Mouse (Mus musculus) forebrain, embryonic 13.5 days (tissue): ENCODE results near the gene Cox8a. TPM values are rescaled to one million over a fixed set of nuclear protein-coding genes. Genes with fewer than 3 reads are reported as not detected.

Experiments used
- ATAC-seq: fragments of 200-750 bp; cut with Nextera tagmentation; 2 replicates; pipeline ENCODE4 v1.8.0; 2017
- H3K27ac ChIP-seq: fragments of 300-500 bp; sonication (generic); 2 replicates; pipeline ENCODE4 v1.5.1; 2015; ENCODE audit warnings: inconsistent platforms, mild to moderate bottlenecking, moderate library complexity
- H3K27me3 ChIP-seq: fragments of 300-500 bp; sonication (generic); 2 replicates; pipeline ENCODE4 v1.6.1; 2015; ENCODE audit warnings: mild to moderate bottlenecking, inconsistent platforms
- H3K36me3 ChIP-seq: fragments of 300-500 bp; sonication (generic); 2 replicates; pipeline ENCODE4 v1.6.1; 2015; ENCODE audit warnings: mild to moderate bottlenecking, inconsistent platforms; ENCODE audit not compliant: poor library complexity, severe bottlenecking
- H3K4me1 ChIP-seq: fragments of 300-500 bp; sonication (generic); 2 replicates; pipeline ENCODE4 v1.6.1; 2015; ENCODE audit warnings: inconsistent platforms
- H3K4me2 ChIP-seq: fragments of 300-500 bp; sonication (generic); 2 replicates; pipeline ENCODE4 v1.6.1; 2015; ENCODE audit warnings: inconsistent platforms, mild to moderate bottlenecking, moderate library complexity
- H3K4me3 ChIP-seq: fragments of 300-500 bp; sonication (generic); 2 replicates; pipeline ENCODE4 v1.5.1; 2015; ENCODE audit warnings: mild to moderate bottlenecking, inconsistent platforms
- H3K9ac ChIP-seq: fragments of 300-500 bp; sonication (generic); 2 replicates; pipeline ENCODE4 v1.6.1; 2015; ENCODE audit warnings: mild to moderate bottlenecking, inconsistent platforms
- H3K9me3 ChIP-seq: fragments of 300-500 bp; sonication (generic); replicated peaks from 2 replicates; pipeline ENCODE4 v1.6.1; 2016; ENCODE audit warnings: inconsistent platforms
- WGBS: fragments of 180-500 bp; shearing (Covaris S2); methylation state at CpG from one replicate; pipeline ENCODE4 v1.1.7; 2015; 5-methylcytosine and 5-hydroxymethylcytosine counted together
- polyA plus RNA-seq: library from polyadenylated mRNA; unstranded; fragments of >200 nt; fragmentation: Nextera tagmentation; extraction: Ambion mirVana; gene quantifications from 2 replicates; pipeline ENCODE4 v1.2.1, GENCODE M21; 2015

Cox8a gene
- polyA plus RNA-seq, 1 experiment from 2014 or later: 749 TPM

DNA sequence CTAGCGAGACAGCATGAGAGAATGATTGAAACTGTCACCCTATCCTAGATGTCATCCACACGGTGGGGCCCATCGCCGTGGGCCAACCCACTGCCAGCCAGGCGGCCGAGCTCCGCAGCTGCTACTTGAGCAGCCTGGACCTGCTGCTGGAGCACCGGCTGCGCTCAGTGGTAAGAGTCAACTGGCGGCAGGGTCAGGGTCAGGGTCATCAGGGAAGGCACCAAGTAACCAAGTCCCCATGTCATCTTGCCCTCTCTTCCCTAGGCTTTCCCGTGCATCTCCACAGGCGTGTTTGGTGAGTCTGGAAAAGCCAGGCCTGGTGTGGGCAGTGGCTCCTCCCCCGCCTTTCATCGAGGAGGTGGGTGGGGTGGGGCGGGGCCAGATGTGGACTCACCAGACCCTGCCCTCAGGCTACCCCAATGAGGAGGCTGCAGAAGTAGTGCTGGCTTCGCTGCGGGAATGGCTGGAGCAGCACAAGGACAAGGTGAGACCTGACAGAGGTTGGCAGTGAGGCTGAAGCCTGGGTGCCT lies 20.6 kb downstream of the Cox8a start:
- peaks cover 11% of the 10 kb centered on the region for H3K27me3 ChIP-seq
- H3K36me3 ChIP-seq: peaks cover 51% of the 10 kb centered on the region
- H3K9ac ChIP-seq: 0 out of 2 replicates have a peak overlapping the region, but pooled peaks have one; percentile 0
- peak; percentile 10; the same call in 1 of the 2 replicates for ATAC-seq
- no peak overlapping the region for H3K27ac ChIP-seq
- peaks cover 37% of the 10 kb centered on the region for H3K4me1 ChIP-seq
- H3K9me3 ChIP-seq: no peaks in the 10 kb centered on the region
- 15% methylated on average over 17 of the region's 17 CpGs for WGBS
- H3K4me3 ChIP-seq: no peak overlapping the region
- H3K4me2 ChIP-seq: no peak overlapping the region

DNA sequence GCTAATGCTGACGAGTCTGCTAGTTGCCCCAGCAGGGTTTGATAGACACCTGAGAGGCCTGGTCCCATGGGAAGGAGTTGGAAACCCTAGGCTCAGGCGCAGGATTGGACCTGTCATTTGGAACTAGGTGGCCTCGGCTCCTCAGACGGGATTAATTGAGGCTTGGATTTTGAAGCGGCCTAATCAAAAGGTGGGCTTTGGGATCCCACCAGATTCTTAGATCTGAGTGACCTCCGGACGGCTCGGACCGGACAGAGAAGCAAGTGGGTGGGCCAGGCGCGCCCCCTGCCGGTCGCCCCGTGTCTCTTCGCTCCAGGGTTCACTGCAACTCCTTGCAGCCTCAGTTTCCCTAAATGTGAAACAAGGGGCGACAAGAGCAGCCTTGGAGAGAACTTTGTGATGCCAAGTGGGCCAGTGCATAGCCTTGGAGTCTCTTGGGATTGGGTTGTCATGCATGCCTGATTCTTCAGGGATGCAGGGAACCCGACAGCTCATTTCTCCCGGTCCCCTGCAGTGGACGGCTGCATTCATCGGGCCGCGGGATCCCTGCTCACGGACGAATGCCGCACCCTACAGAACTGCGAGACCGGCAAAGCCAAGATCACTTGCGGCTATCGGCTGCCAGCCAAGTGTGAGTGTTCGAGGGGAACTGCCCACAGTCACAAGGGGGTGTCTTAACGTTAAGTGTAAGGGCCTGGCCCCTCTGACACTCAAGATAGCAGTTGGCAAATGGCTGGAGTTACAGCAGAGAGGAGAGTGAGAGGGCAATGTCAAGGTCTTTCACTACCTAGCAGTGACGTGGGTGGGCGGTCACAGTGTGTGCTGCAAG lies 21.3 kb downstream of the Cox8a start:
- no peaks in the 10 kb centered on the region for H3K9me3 ChIP-seq
- WGBS: 15% methylated on average over 33 of the region's 33 CpGs
- no peak overlapping the region for H3K4me2 ChIP-seq
- ATAC-seq: 0 out of 2 replicates have a peak, but pooled peaks have one; percentile 37
- H3K4me3 ChIP-seq: no peak overlapping the region
- H3K27me3 ChIP-seq: peaks cover 17% of the 10 kb centered on the region
- H3K27ac ChIP-seq: no peak overlapping the region
- peaks cover 44% of the 10 kb centered on the region for H3K36me3 ChIP-seq
- H3K9ac ChIP-seq: 0 out of 2 replicates have a peak overlapping the region, but pooled peaks have one; percentile 0
- peaks cover 44% of the 10 kb centered on the region for H3K4me1 ChIP-seq

DNA sequence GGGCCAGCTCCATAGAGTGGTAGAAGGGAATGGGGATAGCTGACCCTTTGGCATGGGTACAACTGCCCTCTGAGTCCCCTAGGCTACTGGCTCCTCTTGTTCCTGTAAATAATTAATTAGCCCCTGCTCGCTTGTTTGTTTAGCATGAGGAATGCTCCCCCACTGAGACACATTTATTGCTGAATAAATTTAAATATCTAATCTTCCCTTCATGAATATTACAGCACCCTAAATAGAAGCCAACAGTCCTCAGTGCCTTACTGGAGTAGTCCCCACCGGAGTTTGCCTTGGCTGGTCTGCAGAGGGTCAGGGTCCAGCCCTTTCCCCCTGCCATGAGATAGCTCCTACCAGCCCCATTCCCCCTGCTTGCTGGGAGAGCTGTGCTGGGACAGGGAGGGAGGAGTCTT lies 24.9 kb downstream of the Cox8a start:
- Histone ChIP-seq H3K36me3 (peaks cover 9% of the 10 kb centered on the region; the same call in 1 of the 2 replicates), H3K4me2 (no peak overlapping the region), H3K27me3 (peaks cover 28% of the 10 kb centered on the region), H3K4me1 (peaks cover 62% of the 10 kb centered on the region), H3K9me3 (no peaks in the 10 kb centered on the region), H3K9ac (peak overlapping the region; percentile 14; the same call in 1 of the 2 replicates), H3K27ac (no peak overlapping the region), H3K4me3 (no peak overlapping the region)
- 24% methylated on average over 2 of the region's 2 CpGs for WGBS
- 0 out of 2 replicates have a peak, but pooled peaks have one; percentile 20 for ATAC-seq

DNA sequence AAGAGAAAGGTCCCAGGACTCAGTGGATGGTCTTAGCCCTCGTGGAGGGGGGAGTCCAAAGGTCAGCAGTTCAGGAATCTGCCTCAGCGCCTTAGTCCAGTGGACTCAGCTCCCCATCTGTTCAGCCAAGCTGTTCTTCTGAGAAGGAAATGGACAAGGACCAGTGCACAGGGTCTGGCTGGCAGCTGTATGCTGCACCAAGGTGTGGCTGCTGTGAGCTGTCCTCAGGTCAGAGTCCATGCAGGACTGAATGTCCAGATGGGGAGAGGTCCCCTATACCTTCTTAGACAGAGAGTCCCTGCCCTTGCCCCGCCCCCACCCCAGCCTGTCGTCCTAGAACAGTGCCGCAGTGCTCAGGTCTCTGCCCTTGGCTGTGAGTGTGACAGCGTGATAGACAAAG lies 25.8 kb downstream of the Cox8a start:
- Histone ChIP-seq H3K27ac (no peak overlapping the region), H3K27me3 (peaks cover 37% of the 10 kb centered on the region), H3K4me2 (no peak overlapping the region), H3K4me1 (peaks cover 59% of the 10 kb centered on the region), H3K9ac (no peak overlapping the region), H3K9me3 (no peaks in the 10 kb centered on the region), H3K36me3 (no peaks in the 10 kb centered on the region), H3K4me3 (no peak overlapping the region)
- ATAC-seq: no peak
- 52% methylated on average over 6 of the region's 6 CpGs for WGBS

DNA sequence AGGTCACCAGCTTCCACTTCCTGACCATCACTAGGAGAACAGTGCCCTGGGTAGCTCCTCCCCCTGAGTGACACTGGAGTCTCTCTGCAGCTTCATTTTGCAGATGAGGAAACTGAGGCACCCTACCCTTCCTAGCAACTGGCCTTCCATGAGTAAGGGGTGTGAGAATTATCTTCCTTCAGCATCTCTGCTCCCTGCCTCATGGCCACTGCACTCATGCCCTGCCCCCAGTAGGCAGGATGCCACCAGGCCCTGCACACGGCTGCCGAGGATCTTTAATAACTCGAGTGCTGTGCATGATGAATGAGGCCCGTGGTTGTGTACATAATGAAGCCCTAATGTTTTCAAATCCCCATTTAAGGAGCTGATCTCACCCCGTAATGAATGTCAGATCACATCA lies 26.4 kb downstream of the Cox8a start:
- WGBS: 22% methylated on average over 5 of the region's 5 CpGs
- H3K9ac ChIP-seq: no peak overlapping the region; the same call in 1 of the 2 replicates

DNA sequence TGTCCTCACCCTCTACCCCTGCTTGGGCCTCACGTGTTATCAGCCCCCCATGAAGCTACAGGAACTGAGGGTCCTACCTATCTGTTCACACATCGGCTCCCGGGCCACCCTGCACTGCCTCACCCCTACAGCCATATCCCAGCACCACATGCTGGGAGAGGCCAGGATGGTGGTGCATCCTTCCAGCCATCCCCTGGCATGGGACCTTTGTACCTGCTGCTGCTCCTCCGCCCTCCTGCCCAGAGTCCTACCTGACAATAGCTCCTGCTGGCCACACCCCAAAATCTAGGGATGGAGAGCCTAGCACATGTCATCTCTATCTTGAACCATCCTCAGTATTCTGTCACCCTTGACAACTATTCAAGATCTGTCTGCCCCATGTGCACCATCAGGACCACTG lies 28.4 kb downstream of the Cox8a start:
- Histone ChIP-seq H3K4me3 (no peak overlapping the region), H3K4me2 (no peak overlapping the region), H3K36me3 (no peaks in the 10 kb centered on the region), H3K9ac (no peak overlapping the region), H3K27me3 (peaks cover 49% of the 10 kb centered on the region), H3K4me1 (peaks cover 65% of the 10 kb centered on the region), H3K27ac (no peak overlapping the region), H3K9me3 (no peaks in the 10 kb centered on the region)
- WGBS: 86% methylated on average over 4 of the region's 4 CpGs
- ATAC-seq: no peak

More for the DNA sequence above, 26.4 kb downstream of the Cox8a start:
- Histone ChIP-seq H3K27ac (no peak overlapping the region), H3K4me2 (no peak overlapping the region), H3K36me3 (no peaks in the 10 kb centered on the region), H3K27me3 (peaks cover 42% of the 10 kb centered on the region), H3K9me3 (no peaks in the 10 kb centered on the region), H3K4me1 (peaks cover 55% of the 10 kb centered on the region), H3K4me3 (no peak overlapping the region)
- no peak for ATAC-seq

DNA sequence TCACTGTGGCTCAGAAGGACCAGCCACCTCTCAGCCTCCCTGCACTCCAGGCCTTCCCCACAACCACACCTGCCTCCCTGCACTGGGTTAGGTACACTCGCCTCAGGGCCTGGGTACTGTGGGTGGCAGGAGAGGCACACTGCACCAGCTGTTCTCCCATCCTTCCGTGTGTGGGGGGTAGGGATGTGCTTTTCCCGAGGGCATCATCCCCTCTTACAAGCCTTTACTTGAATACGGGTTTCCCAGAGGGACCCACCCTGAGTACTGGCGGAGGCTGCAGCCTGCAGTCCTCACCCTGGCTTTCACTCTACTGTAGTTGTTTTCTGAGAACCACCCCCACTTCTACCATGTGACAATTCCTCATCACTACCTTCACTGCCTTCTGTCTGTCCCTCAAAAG lies 30.3 kb downstream of the Cox8a start:
- no peaks in the 10 kb centered on the region for H3K9me3 ChIP-seq
- WGBS: 51% methylated on average over 5 of the region's 5 CpGs
- H3K27me3 ChIP-seq: peaks cover 51% of the 10 kb centered on the region
- no peak overlapping the region for H3K4me3 ChIP-seq
- no peak overlapping the region for H3K27ac ChIP-seq
- ATAC-seq: no peak
- H3K9ac ChIP-seq: no peak overlapping the region
- H3K36me3 ChIP-seq: no peaks in the 10 kb centered on the region
- no peak overlapping the region for H3K4me2 ChIP-seq
- H3K4me1 ChIP-seq: peaks cover 70% of the 10 kb centered on the region

DNA sequence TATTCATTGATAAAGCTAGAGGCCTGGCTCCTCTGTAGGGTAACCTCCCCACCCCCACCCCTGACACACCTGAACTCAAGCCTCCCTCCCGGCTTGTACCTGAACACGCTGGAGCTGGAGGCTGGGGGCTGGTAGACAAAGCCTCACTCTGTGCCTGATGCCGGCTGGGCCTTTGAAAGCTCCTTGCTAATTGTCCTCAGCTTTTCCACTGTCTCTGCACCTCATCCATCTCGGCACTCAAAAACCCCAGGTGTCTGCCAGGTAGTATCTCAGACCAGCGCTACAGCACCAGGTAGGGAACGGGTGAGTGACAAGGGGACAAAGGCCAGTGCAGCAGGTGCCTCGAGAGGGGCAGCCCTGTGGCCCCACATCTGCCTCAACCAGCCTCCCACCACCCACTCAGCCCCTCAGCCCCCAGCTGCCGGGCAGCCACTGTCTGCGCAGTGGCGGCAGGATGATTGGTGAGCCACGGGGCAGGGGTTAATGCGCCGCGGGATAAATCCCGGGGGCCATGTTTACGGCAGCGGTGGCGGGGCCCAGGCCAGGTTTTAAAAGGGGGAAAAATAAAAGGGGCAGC lies 31.6 kb downstream of the Cox8a start:
- no peak overlapping the region; the same call in 1 of the 2 replicates for H3K9ac ChIP-seq
- no peaks in the 10 kb centered on the region for H3K36me3 ChIP-seq
- H3K27ac ChIP-seq: no peak overlapping the region
- H3K4me2 ChIP-seq: no peak overlapping the region
- H3K4me1 ChIP-seq: peaks cover 69% of the 10 kb centered on the region
- no peaks in the 10 kb centered on the region for H3K9me3 ChIP-seq
- ATAC-seq: no peak
- whole genome bisulfite sequencing: 5% methylated on average over 18 of the region's 18 CpGs
- no peak overlapping the region for H3K4me3 ChIP-seq
- H3K27me3 ChIP-seq: peaks cover 42% of the 10 kb centered on the region

DNA sequence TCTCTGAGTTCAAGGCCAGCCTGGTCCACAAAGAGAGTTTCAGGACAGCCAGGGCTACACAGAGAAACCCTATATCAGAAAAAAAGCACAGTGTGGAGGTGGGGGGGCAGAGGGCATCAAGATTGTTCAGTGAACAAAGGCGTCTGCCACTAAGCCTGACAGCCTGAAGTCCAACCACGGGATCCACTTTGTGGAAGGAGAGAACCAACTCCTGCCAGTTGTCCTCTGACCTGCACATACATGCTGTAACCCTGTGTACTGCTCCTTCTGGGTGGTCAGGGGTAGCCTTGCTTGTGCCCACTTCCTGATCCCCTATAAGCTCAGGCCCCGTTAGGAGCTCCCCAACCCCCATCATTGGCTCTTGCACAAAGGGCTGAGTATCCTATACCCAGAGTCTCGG lies 32.4 kb downstream of the Cox8a start:
- Histone ChIP-seq H3K9ac (no peak overlapping the region), H3K36me3 (no peaks in the 10 kb centered on the region), H3K4me1 (peaks cover 75% of the 10 kb centered on the region)

DNA sequence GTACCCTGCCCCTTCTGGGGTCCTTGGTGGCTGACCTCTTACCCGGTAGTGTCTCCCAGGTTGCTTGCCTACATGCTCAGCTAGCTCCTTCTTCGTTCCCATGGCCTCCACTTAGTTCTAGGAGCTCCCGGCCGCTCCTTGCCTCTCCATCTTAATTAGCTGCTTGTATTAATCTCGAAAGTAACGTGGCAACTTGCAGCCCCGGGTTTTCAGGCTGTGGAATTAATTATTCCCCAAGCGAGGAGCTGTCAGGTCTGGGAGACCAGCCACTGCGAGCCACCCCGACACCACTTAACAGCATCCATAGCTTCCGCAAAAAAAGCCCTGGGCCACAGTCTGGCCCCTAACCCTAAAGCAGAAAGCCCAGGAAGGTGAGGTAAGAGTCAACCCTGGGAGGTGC lies 34.0 kb downstream of the Cox8a start:
- H3K4me3 ChIP-seq: no peak overlapping the region
- peaks cover 38% of the 10 kb centered on the region for H3K27me3 ChIP-seq
- peak overlapping the region; percentile 25; the same call in 1 of the 2 replicates for H3K4me2 ChIP-seq
- peaks cover 77% of the 10 kb centered on the region for H3K4me1 ChIP-seq
- peak overlapping the region; percentile 34; the same call in 1 of the 2 replicates for H3K9ac ChIP-seq
- WGBS: 19% methylated on average over 11 of the region's 11 CpGs
- ATAC-seq: no peak
- H3K36me3 ChIP-seq: no peaks in the 10 kb centered on the region
- peak overlapping the region; percentile 44 for H3K27ac ChIP-seq
- no peaks in the 10 kb centered on the region for H3K9me3 ChIP-seq

More for the DNA sequence above, 32.4 kb downstream of the Cox8a start:
- ATAC-seq: no peak
- H3K4me2 ChIP-seq: no peak overlapping the region
- peaks cover 42% of the 10 kb centered on the region for H3K27me3 ChIP-seq
- H3K9me3 ChIP-seq: no peaks in the 10 kb centered on the region
- WGBS: 37% methylated on average over 4 of the region's 4 CpGs
- no peak overlapping the region for H3K4me3 ChIP-seq
- no peak overlapping the region for H3K27ac ChIP-seq

DNA sequence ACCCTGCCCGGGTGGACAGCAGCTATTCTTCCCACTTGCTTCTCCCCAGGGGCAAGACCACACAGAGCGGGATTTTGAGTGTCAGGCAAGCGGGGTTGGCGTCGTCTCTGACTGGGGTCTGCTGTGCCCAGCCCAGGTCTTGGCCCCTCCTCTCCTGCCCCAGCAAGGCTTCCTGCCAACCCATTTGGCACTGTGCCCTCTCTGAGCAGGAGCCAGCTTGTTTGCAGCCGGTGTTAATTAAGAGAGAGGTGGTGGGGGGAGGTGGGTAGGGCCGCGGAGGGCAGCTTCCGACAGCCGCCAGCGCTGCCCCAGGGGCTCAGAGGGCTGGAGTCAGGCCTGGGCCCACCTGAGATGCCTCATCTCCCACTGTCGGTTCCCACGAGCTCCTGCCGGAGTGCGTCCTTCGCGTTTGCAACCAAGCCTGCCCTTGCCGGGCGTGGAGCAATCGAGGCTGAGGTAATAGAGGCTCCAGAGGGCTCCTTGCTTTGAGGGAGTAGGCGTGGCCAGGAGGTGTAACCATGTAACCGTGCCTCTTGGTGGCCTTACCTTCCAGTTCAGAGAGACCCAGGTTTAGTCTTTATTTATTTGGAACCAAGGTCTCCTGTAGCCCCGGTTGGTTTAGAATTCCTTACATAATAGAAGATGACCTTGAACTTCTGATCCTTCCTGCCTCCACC lies 35.0 kb downstream of the Cox8a start:
- H3K27me3 ChIP-seq: peaks cover 30% of the 10 kb centered on the region
- peak; percentile 81 for ATAC-seq
- H3K9ac ChIP-seq: no peak overlapping the region
- no peaks in the 10 kb centered on the region for H3K9me3 ChIP-seq
- no peak overlapping the region for H3K4me3 ChIP-seq
- WGBS: 3% methylated on average over 23 of the region's 23 CpGs
- H3K36me3 ChIP-seq: no peaks in the 10 kb centered on the region
- peak overlapping the region; percentile 51 for H3K27ac ChIP-seq
- H3K4me2 ChIP-seq: peak overlapping the region; percentile 46
- peaks cover 88% of the 10 kb centered on the region for H3K4me1 ChIP-seq
